Mouse (Mus musculus) embryonic facial prominence, embryonic 11.5 days (tissue): ENCODE results near the gene Uaca. TPM values are rescaled to one million over a fixed set of nuclear protein-coding genes. Genes with fewer than 3 reads are reported as not detected.

Experiments used
- ATAC-seq: fragments of 200-750 bp; cut with Nextera tagmentation; replicated peaks from 2 replicates; pipeline ENCODE4 v1.8.0; 2017; ENCODE audit warnings: low read depth; ENCODE audit not compliant: insufficient number of reproducible peaks, low FRiP score, low TSS enrichment
- DNase-seq: peaks from one replicate; pipeline ENCODE4 v3.0.0-alpha.2; 2015; ENCODE audit warnings: low spot score
- H3K27ac ChIP-seq: fragments of 300-500 bp; sonication (generic); replicated peaks from 2 replicates; pipeline ENCODE4 v1.5.1; 2014; ENCODE audit warnings: mild to moderate bottlenecking, low read depth, low read length, control low read depth
- H3K27me3 ChIP-seq: fragments of 300-500 bp; sonication (generic); 2 replicates; pipeline ENCODE4 v1.6.1; 2014; ENCODE audit warnings: mild to moderate bottlenecking, low read length, moderate library complexity, mixed read lengths; ENCODE audit not compliant: control insufficient read depth, insufficient read depth
- H3K36me3 ChIP-seq: fragments of 300-500 bp; sonication (generic); replicated peaks from 2 replicates; pipeline ENCODE4 v1.6.1; 2014; ENCODE audit warnings: low read depth, mild to moderate bottlenecking, low read length, moderate library complexity, mixed read lengths; ENCODE audit not compliant: control insufficient read depth, insufficient read depth
- H3K4me1 ChIP-seq: fragments of 300-500 bp; sonication (generic); 2 replicates; pipeline ENCODE4 v1.6.1; 2014; ENCODE audit warnings: low read length, mixed read lengths; ENCODE audit not compliant: control insufficient read depth, insufficient read depth
- H3K4me2 ChIP-seq: fragments of 300-500 bp; sonication (generic); 2 replicates; pipeline ENCODE4 v1.6.1; 2014; ENCODE audit warnings: low read depth, mild to moderate bottlenecking, control low read depth, low read length, moderate library complexity
- H3K4me3 ChIP-seq: fragments of 300-500 bp; sonication (generic); 2 replicates; pipeline ENCODE4 v1.5.1; 2014; ENCODE audit warnings: low read depth, low read length, control low read depth
- H3K9ac ChIP-seq: fragments of 300-500 bp; sonication (generic); replicated peaks from 2 replicates; pipeline ENCODE4 v1.6.1; 2014; ENCODE audit warnings: mild to moderate bottlenecking, control low read depth, low read length
- H3K9me3 ChIP-seq: fragments of 300-500 bp; sonication (generic); replicated peaks from 2 replicates; pipeline ENCODE4 v1.6.1; 2016; ENCODE audit warnings: mild to moderate bottlenecking, low read length, inconsistent platforms, mixed read lengths; ENCODE audit not compliant: control insufficient read depth
- WGBS: fragments of 180-500 bp; shearing (Covaris S2); extraction: QIAGEN DNeasy Blood & Tissue Kit; methylation state at CpG from one replicate; pipeline ENCODE4 v1.1.7; 2014; 5-methylcytosine and 5-hydroxymethylcytosine counted together
- polyA plus RNA-seq: library from polyadenylated mRNA; unstranded; fragments of >200 nt; fragmentation: Nextera tagmentation; extraction: Ambion mirVana; gene quantifications from 2 replicates; pipeline ENCODE4 v1.2.1, GENCODE M21; 2014

Uaca gene
- polyA plus RNA-seq, 1 experiment from 2014 or later = 22.8 TPM

GRCm38 (mm10) chr9:60876531-60876930, 82.2 kb downstream of the Uaca start:
- ATAC-seq (no peak), DNase-seq (no peak)
- no peaks in the 10 kb centered on the region for H3K27me3 ChIP-seq
- no peaks in the 10 kb centered on the region for H3K9me3 ChIP-seq
- H3K4me1 ChIP-seq = no peaks in the 10 kb centered on the region
- no peak overlapping the region for H3K27ac ChIP-seq
- no peak overlapping the region for H3K4me3 ChIP-seq
- no peak overlapping the region for H3K9ac ChIP-seq
- H3K4me2 ChIP-seq = no peak overlapping the region
- WGBS = 77% methylated on average over 8 of the region's 8 CpGs
- H3K36me3 ChIP-seq = no peaks in the 10 kb centered on the region

- H3K27ac ChIP-seq = no peak overlapping the region
- DNase-seq (no peak), ATAC-seq (no peak)
- H3K36me3 ChIP-seq = no peaks in the 10 kb centered on the region
- H3K4me1 ChIP-seq = no peaks in the 10 kb centered on the region
- no peak overlapping the region for H3K9ac ChIP-seq
- no peaks in the 10 kb centered on the region for H3K9me3 ChIP-seq
- 81% methylated on average over 8 of the region's 8 CpGs for WGBS
- no peaks in the 10 kb centered on the region for H3K27me3 ChIP-seq
- no peak overlapping the region for H3K4me3 ChIP-seq
- no peak overlapping the region for H3K4me2 ChIP-seq
These were observed 83.8 kb downstream of the Uaca start for GRCm38 (mm10) chr9:60878051-60878557.

GRCm38 (mm10) chr9:60878630-60879029, 84.3 kb downstream of the Uaca start:
- H3K27ac ChIP-seq = no peak overlapping the region
- WGBS = 63% methylated on average over 3 of the region's 3 CpGs

GRCm38 (mm10) chr9:60885148-60885547, 90.8 kb downstream of the Uaca start:
- no peak overlapping the region for H3K4me2 ChIP-seq
- no peaks in the 10 kb centered on the region for H3K27me3 ChIP-seq
- no peak overlapping the region for H3K27ac ChIP-seq
- WGBS = 66% methylated on average over 6 of the region's 6 CpGs
- no peak for ATAC-seq
- DNase-seq = no peak
- no peaks in the 10 kb centered on the region for H3K36me3 ChIP-seq
- no peak overlapping the region for H3K9ac ChIP-seq
- no peaks in the 10 kb centered on the region for H3K9me3 ChIP-seq
- no peak overlapping the region for H3K4me3 ChIP-seq
- H3K4me1 ChIP-seq = no peaks in the 10 kb centered on the region

More at GRCm38 (mm10) chr9:60878630-60879029, 84.3 kb downstream of the Uaca start:
- no peak for ATAC-seq
- H3K36me3 ChIP-seq = no peaks in the 10 kb centered on the region
- H3K4me1 ChIP-seq = no peaks in the 10 kb centered on the region
- H3K4me2 ChIP-seq = no peak overlapping the region
- H3K4me3 ChIP-seq = no peak overlapping the region
- no peak overlapping the region for H3K9ac ChIP-seq
- H3K27me3 ChIP-seq = no peaks in the 10 kb centered on the region
- H3K9me3 ChIP-seq = no peaks in the 10 kb centered on the region
- DNase-seq = no peak

GRCm38 (mm10) chr9:60886431-60887371, 92.4 kb downstream of the Uaca start:
- Histone ChIP-seq H3K36me3 (no peaks in the 10 kb centered on the region), H3K4me2 (no peak overlapping the region), H3K4me1 (no peaks in the 10 kb centered on the region), H3K9ac (no peak overlapping the region), H3K27ac (no peak overlapping the region), H3K4me3 (no peak overlapping the region), H3K9me3 (no peaks in the 10 kb centered on the region), H3K27me3 (no peaks in the 10 kb centered on the region)
- no peak for ATAC-seq
- WGBS = 60% methylated on average over 18 of the region's 18 CpGs
- peak; percentile 29 for DNase-seq

GRCm38 (mm10) chr9:60887389-60887811, 93.1 kb downstream of the Uaca start:
- Histone ChIP-seq H3K4me3 (no peak overlapping the region), H3K4me1 (no peaks in the 10 kb centered on the region), H3K9me3 (no peaks in the 10 kb centered on the region), H3K27ac (no peak overlapping the region), H3K9ac (no peak overlapping the region), H3K27me3 (no peaks in the 10 kb centered on the region), H3K36me3 (no peaks in the 10 kb centered on the region), H3K4me2 (no peak overlapping the region)
- ATAC-seq (no peak), DNase-seq (no peak)
- 70% methylated on average over 9 of the region's 9 CpGs for WGBS

- Histone ChIP-seq H3K4me2 (no peak overlapping the region), H3K4me3 (no peak overlapping the region), H3K4me1 (no peaks in the 10 kb centered on the region), H3K27ac (no peak overlapping the region), H3K9me3 (no peaks in the 10 kb centered on the region), H3K27me3 (no peaks in the 10 kb centered on the region), H3K9ac (no peak overlapping the region), H3K36me3 (no peaks in the 10 kb centered on the region)
- 87% methylated on average over 6 of the region's 6 CpGs for WGBS
- DNase-seq (no peak), ATAC-seq (no peak)
These were observed 99.2 kb downstream of the Uaca start for GRCm38 (mm10) chr9:60893511-60893910.

GRCm38 (mm10) chr9:60895486-60896110, 101.3 kb downstream of the Uaca start:
- WGBS = 56% methylated on average over 8 of the region's 8 CpGs
- Histone ChIP-seq H3K9me3 (no peaks in the 10 kb centered on the region), H3K4me3 (no peak overlapping the region), H3K27ac (no peak overlapping the region), H3K36me3 (no peaks in the 10 kb centered on the region), H3K9ac (no peak overlapping the region), H3K4me2 (no peak overlapping the region), H3K4me1 (no peaks in the 10 kb centered on the region), H3K27me3 (no peaks in the 10 kb centered on the region)
- DNase-seq = peak; percentile 73
- ATAC-seq = peak; percentile 81; the same call in 1 of the 2 replicates
